Mouse (Mus musculus): ENCODE data around the gene Esyt2. TPM values are rescaled to one million over a fixed set of nuclear protein-coding genes. Genes with fewer than 3 reads are reported as not detected.
A peak's percentile ranks its signal among the peaks of the same experiment; 100 is the strongest.

Esyt2 gene
- polyA plus RNA-seq, 1 experiment from 2014 or later: 30.6 TPM

- Histone ChIP-seq H3K9me3 (ENCODE audit: control insufficient read depth, low read length) (no peaks in the 10 kb centered on the region), H3K4me3 (ENCODE audit: low read depth, low read length) (no peak overlapping the region), H3K9ac (ENCODE audit: low read depth, low read length) (no peak overlapping the region), H3K27ac (replicated peaks; ENCODE audit: low read depth, low read length) (no peak overlapping the region), H3K27me3 (replicated peaks; ENCODE audit: control insufficient read depth, insufficient read depth, low read length) (no peaks in the 10 kb centered on the region), H3K4me2 (ENCODE audit: low read depth, low read length) (no peak overlapping the region), H3K4me1 (ENCODE audit: control insufficient read depth, insufficient read depth, low read length) (no peaks in the 10 kb centered on the region), H3K36me3 (ENCODE audit: control insufficient read depth, insufficient read depth, low read length) (no peaks in the 10 kb centered on the region)
- 66% methylated on average over 3 of the region's 3 CpGs for WGBS
- DNase-seq (ENCODE audit: low spot score) (no peak), ATAC-seq (ENCODE audit: low read depth) (no peak)
Measured at GRCm38 (mm10) chr12:116315498-116315897, 34.5 kb downstream of the Esyt2 start.

- H3K9me3 ChIP-seq (ENCODE audit: control insufficient read depth, low read length): no peaks in the 10 kb centered on the region
- no peak overlapping the region for H3K4me3 ChIP-seq (ENCODE audit: low read depth, low read length)
- H3K27ac ChIP-seq (replicated peaks; ENCODE audit: low read depth, low read length): no peak overlapping the region
- 54% methylated on average over 1 of the region's 1 CpGs for WGBS
- no peaks in the 10 kb centered on the region for H3K4me1 ChIP-seq (ENCODE audit: control insufficient read depth, insufficient read depth, low read length)
- no peak overlapping the region for H3K9ac ChIP-seq (ENCODE audit: low read depth, low read length)
- H3K4me2 ChIP-seq (ENCODE audit: low read depth, low read length): no peak overlapping the region
- no peaks in the 10 kb centered on the region for H3K36me3 ChIP-seq (ENCODE audit: control insufficient read depth, insufficient read depth, low read length)
- no peak for ATAC-seq (ENCODE audit: low read depth)
- no peak for DNase-seq (ENCODE audit: low spot score)
- H3K27me3 ChIP-seq (replicated peaks; ENCODE audit: control insufficient read depth, insufficient read depth, low read length): no peaks in the 10 kb centered on the region
Measured at GRCm38 (mm10) chr12:116317818-116318217, 36.8 kb downstream of the Esyt2 start.

GRCm38 (mm10) chr12:116325545-116325944 is 44.5 kb downstream of the Esyt2 start:
- H3K27me3 ChIP-seq (replicated peaks; ENCODE audit: control insufficient read depth, insufficient read depth, low read length): no peaks in the 10 kb centered on the region
- peaks cover 3% of the 10 kb centered on the region; the same call in 1 of the 2 replicates for H3K4me1 ChIP-seq (ENCODE audit: control insufficient read depth, insufficient read depth, low read length)
- H3K9me3 ChIP-seq (ENCODE audit: control insufficient read depth, low read length): no peaks in the 10 kb centered on the region
- H3K4me3 ChIP-seq (ENCODE audit: low read depth, low read length): no peak overlapping the region
- H3K9ac ChIP-seq (ENCODE audit: low read depth, low read length): no peak overlapping the region
- 60% methylated on average over 4 of the region's 4 CpGs for WGBS
- peaks cover 26% of the 10 kb centered on the region for H3K36me3 ChIP-seq (ENCODE audit: control insufficient read depth, insufficient read depth, low read length)
- DNase-seq (ENCODE audit: low spot score) (peak; percentile 58), ATAC-seq (ENCODE audit: low read depth) (no peak)
- H3K4me2 ChIP-seq (ENCODE audit: low read depth, low read length): no peak overlapping the region
- peak overlapping the region; percentile 58; the same call in 1 of the 2 replicates for H3K27ac ChIP-seq (replicated peaks; ENCODE audit: low read depth, low read length)

DNA sequence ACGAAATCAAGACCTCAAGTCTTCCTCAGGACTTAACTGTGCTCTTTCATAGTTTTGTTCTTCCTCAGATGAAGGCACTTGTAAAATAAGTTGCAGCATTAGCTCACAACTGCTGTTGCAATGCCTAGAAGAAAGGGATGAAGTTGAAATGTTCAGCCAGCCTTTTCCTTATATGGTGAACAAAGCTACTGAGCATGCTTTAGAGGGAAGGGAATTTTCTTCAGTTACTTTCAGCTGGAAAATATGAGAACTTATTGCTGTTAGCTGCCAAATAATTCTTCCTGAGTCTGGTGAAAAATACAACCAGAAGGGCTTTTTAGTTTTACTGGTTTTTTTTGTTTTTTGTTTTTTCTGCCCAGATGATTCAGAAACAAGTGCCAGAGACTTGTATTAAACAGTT is 45.2 kb downstream of the Esyt2 start:
- H3K9ac ChIP-seq (ENCODE audit: low read depth, low read length): no peak overlapping the region
- H3K4me3 ChIP-seq (ENCODE audit: low read depth, low read length): no peak overlapping the region
- DNase-seq (ENCODE audit: low spot score) (peak; percentile 68), ATAC-seq (ENCODE audit: low read depth) (no peak; the same call in 1 of the 2 replicates)
- no peak overlapping the region for H3K4me2 ChIP-seq (ENCODE audit: low read depth, low read length)
- H3K27me3 ChIP-seq (replicated peaks; ENCODE audit: control insufficient read depth, insufficient read depth, low read length): no peaks in the 10 kb centered on the region
- no peaks in the 10 kb centered on the region for H3K9me3 ChIP-seq (ENCODE audit: control insufficient read depth, low read length)
- 68% methylated on average over 1 of the region's 1 CpGs for WGBS
- peak overlapping the region; percentile 65 for H3K27ac ChIP-seq (replicated peaks; ENCODE audit: low read depth, low read length)
- H3K36me3 ChIP-seq (ENCODE audit: control insufficient read depth, insufficient read depth, low read length): peaks cover 26% of the 10 kb centered on the region
- peaks cover 3% of the 10 kb centered on the region; the same call in 1 of the 2 replicates for H3K4me1 ChIP-seq (ENCODE audit: control insufficient read depth, insufficient read depth, low read length)

DNA sequence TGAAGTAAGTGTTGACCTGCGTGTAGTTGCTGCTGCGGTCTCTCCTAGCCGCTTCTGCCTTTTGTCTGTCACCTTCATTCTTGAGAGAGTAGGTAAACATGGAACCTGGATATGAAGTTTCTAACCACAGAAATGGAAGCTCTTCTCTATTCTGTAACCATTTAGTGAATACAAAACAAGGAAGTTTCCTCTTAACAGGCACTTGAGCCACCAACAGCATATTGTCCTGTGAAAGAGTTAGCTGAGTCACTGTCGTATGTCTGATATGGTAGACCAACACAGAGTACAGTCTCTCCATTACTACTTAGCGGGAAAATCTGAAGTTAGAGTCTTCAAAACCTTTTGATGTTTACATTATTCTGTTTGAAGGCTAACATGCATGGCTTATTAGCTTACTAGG is 53.3 kb downstream of the Esyt2 start:
- H3K27ac ChIP-seq (replicated peaks; ENCODE audit: low read depth, low read length): no peak overlapping the region
- no peak overlapping the region for H3K4me3 ChIP-seq (ENCODE audit: low read depth, low read length)
- no peak overlapping the region for H3K4me2 ChIP-seq (ENCODE audit: low read depth, low read length)
- DNase-seq (ENCODE audit: low spot score) (no peak), ATAC-seq (ENCODE audit: low read depth) (no peak)
- H3K9ac ChIP-seq (ENCODE audit: low read depth, low read length): no peak overlapping the region
- 91% methylated on average over 5 of the region's 5 CpGs for WGBS
- H3K9me3 ChIP-seq (ENCODE audit: control insufficient read depth, low read length): no peaks in the 10 kb centered on the region
- H3K36me3 ChIP-seq (ENCODE audit: control insufficient read depth, insufficient read depth, low read length): peaks cover 5% of the 10 kb centered on the region; the same call in 1 of the 2 replicates
- H3K27me3 ChIP-seq (replicated peaks; ENCODE audit: control insufficient read depth, insufficient read depth, low read length): no peaks in the 10 kb centered on the region
- H3K4me1 ChIP-seq (ENCODE audit: control insufficient read depth, insufficient read depth, low read length): no peaks in the 10 kb centered on the region

GRCm38 (mm10) chr12:116340160-116340559 is 59.2 kb downstream of the Esyt2 start:
- no peak overlapping the region for H3K4me3 ChIP-seq (ENCODE audit: low read depth, low read length)
- ATAC-seq (ENCODE audit: low read depth) (no peak), DNase-seq (ENCODE audit: low spot score) (no peak)
- H3K4me2 ChIP-seq (ENCODE audit: low read depth, low read length): no peak overlapping the region
- no peaks in the 10 kb centered on the region for H3K4me1 ChIP-seq (ENCODE audit: control insufficient read depth, insufficient read depth, low read length)
- no peaks in the 10 kb centered on the region for H3K9me3 ChIP-seq (ENCODE audit: control insufficient read depth, low read length)
- 96% methylated on average over 1 of the region's 1 CpGs for WGBS
- H3K9ac ChIP-seq (ENCODE audit: low read depth, low read length): no peak overlapping the region
- no peaks in the 10 kb centered on the region for H3K27me3 ChIP-seq (replicated peaks; ENCODE audit: control insufficient read depth, insufficient read depth, low read length)
- H3K27ac ChIP-seq (replicated peaks; ENCODE audit: low read depth, low read length): no peak overlapping the region
- peaks cover 28% of the 10 kb centered on the region for H3K36me3 ChIP-seq (ENCODE audit: control insufficient read depth, insufficient read depth, low read length)

GRCm38 (mm10) chr12:116348755-116349286 is 67.8 kb downstream of the Esyt2 start:
- Histone ChIP-seq H3K4me2 (ENCODE audit: low read depth, low read length) (no peak overlapping the region), H3K4me1 (ENCODE audit: control insufficient read depth, insufficient read depth, low read length) (no peaks in the 10 kb centered on the region), H3K27ac (replicated peaks; ENCODE audit: low read depth, low read length) (no peak overlapping the region), H3K4me3 (ENCODE audit: low read depth, low read length) (no peak overlapping the region), H3K9ac (ENCODE audit: low read depth, low read length) (no peak overlapping the region), H3K36me3 (ENCODE audit: control insufficient read depth, insufficient read depth, low read length) (peaks cover 36% of the 10 kb centered on the region), H3K9me3 (ENCODE audit: control insufficient read depth, low read length) (no peaks in the 10 kb centered on the region), H3K27me3 (replicated peaks; ENCODE audit: control insufficient read depth, insufficient read depth, low read length) (no peaks in the 10 kb centered on the region)
- DNase-seq (ENCODE audit: low spot score) (no peak), ATAC-seq (ENCODE audit: low read depth) (no peak)

DNA sequence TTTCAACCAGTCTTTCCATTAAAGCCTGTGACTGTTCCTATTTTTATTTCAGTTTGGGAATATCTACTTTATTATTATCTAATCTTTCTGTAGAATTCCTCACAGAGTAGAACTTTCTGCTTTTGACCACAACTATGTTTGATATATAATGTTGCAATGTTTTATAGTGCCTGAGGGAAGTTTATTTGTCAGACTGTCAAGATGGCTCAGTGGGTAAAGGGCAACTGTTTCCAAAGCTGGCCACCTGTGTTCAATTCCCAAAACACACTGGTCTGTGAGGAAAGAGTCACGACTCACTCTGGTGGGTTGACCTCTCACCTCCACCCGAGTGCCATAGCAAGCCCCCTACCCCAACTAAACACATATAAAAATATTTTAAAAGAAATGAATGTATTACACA is 68.4 kb downstream of the Esyt2 start:
- ATAC-seq (ENCODE audit: low read depth) (no peak), DNase-seq (ENCODE audit: low spot score) (no peak)
- H3K4me1 ChIP-seq (ENCODE audit: control insufficient read depth, insufficient read depth, low read length): no peaks in the 10 kb centered on the region
- no peak overlapping the region for H3K9ac ChIP-seq (ENCODE audit: low read depth, low read length)
- 43% methylated on average over 2 of the region's 2 CpGs for WGBS
- H3K9me3 ChIP-seq (ENCODE audit: control insufficient read depth, low read length): no peaks in the 10 kb centered on the region
- H3K36me3 ChIP-seq (ENCODE audit: control insufficient read depth, insufficient read depth, low read length): peaks cover 34% of the 10 kb centered on the region
- no peaks in the 10 kb centered on the region for H3K27me3 ChIP-seq (replicated peaks; ENCODE audit: control insufficient read depth, insufficient read depth, low read length)
- H3K4me2 ChIP-seq (ENCODE audit: low read depth, low read length): no peak overlapping the region
- no peak overlapping the region for H3K4me3 ChIP-seq (ENCODE audit: low read depth, low read length)
- no peak overlapping the region for H3K27ac ChIP-seq (replicated peaks; ENCODE audit: low read depth, low read length)

DNA sequence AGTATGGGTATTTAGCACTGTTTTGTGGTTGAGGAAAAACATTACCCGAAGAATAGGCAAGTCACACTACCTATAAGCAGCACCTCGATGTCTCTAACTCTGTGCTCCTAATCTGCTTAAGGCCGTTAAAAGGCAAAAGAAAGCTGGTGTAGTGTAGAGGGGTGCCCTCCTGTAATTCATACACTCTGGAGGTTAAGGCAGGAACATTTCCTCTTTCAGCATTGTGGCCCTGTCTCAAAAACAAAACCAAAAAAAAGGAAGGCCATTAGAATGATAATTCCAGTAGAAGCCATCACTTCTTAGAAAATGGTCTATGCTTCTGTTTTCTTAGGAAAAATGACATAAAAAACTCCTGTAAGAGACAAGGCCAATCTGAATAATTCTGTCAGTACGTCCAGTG is 70.0 kb downstream of the Esyt2 start:
- Histone ChIP-seq H3K9me3 (ENCODE audit: control insufficient read depth, low read length) (no peaks in the 10 kb centered on the region), H3K36me3 (ENCODE audit: control insufficient read depth, insufficient read depth, low read length) (peaks cover 34% of the 10 kb centered on the region), H3K27me3 (replicated peaks; ENCODE audit: control insufficient read depth, insufficient read depth, low read length) (no peaks in the 10 kb centered on the region), H3K4me3 (ENCODE audit: low read depth, low read length) (no peak overlapping the region), H3K4me1 (ENCODE audit: control insufficient read depth, insufficient read depth, low read length) (no peaks in the 10 kb centered on the region), H3K4me2 (ENCODE audit: low read depth, low read length) (no peak overlapping the region), H3K9ac (ENCODE audit: low read depth, low read length) (no peak overlapping the region), H3K27ac (replicated peaks; ENCODE audit: low read depth, low read length) (no peak overlapping the region)
- WGBS: 89% methylated on average over 4 of the region's 4 CpGs
- ATAC-seq (ENCODE audit: low read depth): no peak
- no peak for DNase-seq (ENCODE audit: low spot score)
